Mouse (Mus musculus) forebrain, embryonic 14.5 days (tissue): ENCODE results near the gene Kcna2. TPM values are rescaled to one million over a fixed set of nuclear protein-coding genes. Genes with fewer than 3 reads are reported as not detected.

Experiments used
- ATAC-seq: fragments of 200-750 bp; cut with Nextera tagmentation; 2 replicates; pipeline ENCODE4 v1.8.0; 2017; ENCODE audit warnings: mild to moderate bottlenecking, moderate library complexity
- DNase-seq: peaks from one replicate; pipeline ENCODE4 v3.0.0-alpha.2; 2015; ENCODE audit warnings: low spot score
- H3K27ac ChIP-seq: fragments of 300-500 bp; sonication (generic); 2 replicates; pipeline ENCODE4 v1.5.1; 2014; ENCODE audit warnings: low read depth, mild to moderate bottlenecking, control low read depth, low read length, moderate library complexity
- H3K27me3 ChIP-seq: fragments of 300-500 bp; sonication (generic); replicated peaks from 2 replicates; pipeline ENCODE4 v1.6.1; 2014; ENCODE audit warnings: low read length, control low read depth, mixed read lengths; ENCODE audit not compliant: control insufficient read depth, insufficient read depth
- H3K36me3 ChIP-seq: fragments of 300-500 bp; sonication (generic); 2 replicates; pipeline ENCODE4 v1.6.1; 2014; ENCODE audit warnings: low read length, control low read depth; ENCODE audit not compliant: control insufficient read depth, insufficient read depth
- H3K4me1 ChIP-seq: fragments of 300-500 bp; sonication (generic); 2 replicates; pipeline ENCODE4 v1.6.1; 2014; ENCODE audit warnings: antibody characterized with exemption, low read length, control low read depth; ENCODE audit not compliant: control insufficient read depth, insufficient read depth
- H3K4me2 ChIP-seq: fragments of 300-500 bp; sonication (generic); 2 replicates; pipeline ENCODE4 v1.6.1; 2014; ENCODE audit warnings: mild to moderate bottlenecking, control low read depth, low read length
- H3K4me3 ChIP-seq: fragments of 300-500 bp; sonication (generic); 2 replicates; pipeline ENCODE4 v1.5.1; 2014; ENCODE audit warnings: low read depth, low read length, control low read depth
- H3K9ac ChIP-seq: fragments of 300-500 bp; sonication (generic); 2 replicates; pipeline ENCODE4 v1.6.1; 2014; ENCODE audit warnings: mild to moderate bottlenecking, low read length, control low read depth, moderate library complexity
- H3K9me3 ChIP-seq: fragments of 300-500 bp; sonication (generic); replicated peaks from 2 replicates; pipeline ENCODE4 v1.6.1; 2016; ENCODE audit warnings: low read length, control low read depth, mixed read lengths; ENCODE audit not compliant: control insufficient read depth
- WGBS: fragments of 180-500 bp; shearing (Covaris S2); extraction: QIAGEN DNeasy Blood & Tissue Kit; methylation state at CpG from one replicate; pipeline ENCODE4 v1.1.7; 2014; 5-methylcytosine and 5-hydroxymethylcytosine counted together
- polyA plus RNA-seq: library from polyadenylated mRNA; unstranded; fragments of >200 nt; fragmentation: Nextera tagmentation; extraction: Ambion mirVana; gene quantifications from 2 replicates; pipeline ENCODE4 v1.2.1, GENCODE M21; 2014

Kcna2 gene
- polyA plus RNA-seq, 1 experiment from 2014 or later = 0.44 TPM

DNA sequence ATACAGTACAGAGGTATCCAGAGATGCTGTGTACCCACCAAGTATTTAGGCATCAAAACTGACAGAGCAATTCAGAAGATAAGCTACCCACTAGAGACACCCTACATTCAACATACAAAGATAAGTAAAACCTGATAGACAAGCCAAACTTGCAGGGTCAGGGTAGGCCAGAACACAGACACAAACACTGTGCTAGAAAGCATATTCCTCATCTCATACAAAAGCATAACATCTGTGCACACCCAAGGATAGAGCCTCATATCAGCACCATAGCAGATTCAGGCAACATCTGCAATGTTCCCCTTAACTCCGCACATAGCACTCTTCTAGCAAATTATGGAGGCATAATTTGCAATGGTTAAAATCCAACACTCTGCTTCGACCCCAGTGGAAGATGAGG, 23.8 kb upstream of the Kcna2 start:
- ATAC-seq (no peak), DNase-seq (no peak)
- no peaks in the 10 kb centered on the region for H3K9me3 ChIP-seq
- no peaks in the 10 kb centered on the region for H3K27me3 ChIP-seq
- no peaks in the 10 kb centered on the region for H3K4me1 ChIP-seq
- no peak overlapping the region for H3K9ac ChIP-seq
- no peak overlapping the region for H3K27ac ChIP-seq
- no peak overlapping the region for H3K4me2 ChIP-seq
- 95% methylated on average over 2 of the region's 2 CpGs for WGBS
- H3K36me3 ChIP-seq = no peaks in the 10 kb centered on the region
- no peak overlapping the region for H3K4me3 ChIP-seq

DNA sequence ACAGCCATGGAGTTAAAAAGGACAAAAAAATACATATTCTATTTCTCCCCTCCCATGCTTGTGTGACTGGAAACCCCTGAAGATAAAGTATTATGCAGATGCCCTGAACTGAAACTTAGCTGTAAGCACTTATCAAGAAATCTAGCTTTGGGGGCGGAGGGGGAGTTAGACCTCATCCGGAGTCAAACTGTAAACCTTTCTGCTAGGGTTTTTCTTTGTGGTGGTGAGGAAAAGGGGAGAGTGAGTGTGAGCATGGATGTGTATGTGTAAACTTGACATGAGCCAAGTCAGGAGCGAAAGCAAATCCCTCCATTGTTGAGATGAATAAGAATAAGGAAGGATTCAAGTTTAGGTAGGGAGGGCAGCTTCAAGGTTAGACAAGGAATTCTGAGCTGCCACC, 20.1 kb upstream of the Kcna2 start:
- no peak for DNase-seq
- H3K4me3 ChIP-seq = no peak overlapping the region

DNA sequence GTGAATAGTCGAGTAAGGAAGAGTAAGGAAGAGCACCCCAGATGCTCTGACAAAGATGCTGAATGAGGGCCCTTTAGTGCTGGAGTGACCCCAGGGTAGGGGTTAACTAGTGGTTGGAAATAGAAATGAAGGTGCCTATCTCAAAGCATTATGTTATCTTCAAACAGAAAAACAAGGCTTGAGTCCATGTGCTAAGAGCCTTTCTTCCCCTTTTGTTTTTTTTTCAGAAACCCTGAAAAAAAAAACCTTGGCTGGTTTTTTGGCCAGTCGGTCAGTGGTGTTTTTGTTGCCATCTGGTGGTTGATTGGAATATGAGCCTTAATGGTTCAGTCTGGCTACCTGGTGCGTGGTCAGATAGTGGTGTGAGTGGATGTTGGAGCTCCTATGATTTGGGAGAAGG, 19.7 kb upstream of the Kcna2 start:
- no peak overlapping the region for H3K4me2 ChIP-seq
- H3K27me3 ChIP-seq = no peaks in the 10 kb centered on the region
- H3K9me3 ChIP-seq = no peaks in the 10 kb centered on the region
- H3K36me3 ChIP-seq = no peaks in the 10 kb centered on the region
- no peak overlapping the region for H3K27ac ChIP-seq
- no peak overlapping the region for H3K4me3 ChIP-seq
- DNase-seq (peak; percentile 74), ATAC-seq (0 out of 2 replicates have a peak, but pooled peaks have one; percentile 23)
- H3K4me1 ChIP-seq = no peaks in the 10 kb centered on the region
- WGBS = 21% methylated on average over 3 of the region's 3 CpGs
- no peak overlapping the region for H3K9ac ChIP-seq

More for the DNA sequence above, 20.1 kb upstream of the Kcna2 start:
- no peaks in the 10 kb centered on the region for H3K4me1 ChIP-seq
- H3K4me2 ChIP-seq = no peak overlapping the region
- ATAC-seq = no peak
- H3K9me3 ChIP-seq = no peaks in the 10 kb centered on the region
- H3K36me3 ChIP-seq = no peaks in the 10 kb centered on the region
- H3K9ac ChIP-seq = no peak overlapping the region
- H3K27me3 ChIP-seq = no peaks in the 10 kb centered on the region
- WGBS = 84% methylated on average over 3 of the region's 3 CpGs
- no peak overlapping the region for H3K27ac ChIP-seq

DNA sequence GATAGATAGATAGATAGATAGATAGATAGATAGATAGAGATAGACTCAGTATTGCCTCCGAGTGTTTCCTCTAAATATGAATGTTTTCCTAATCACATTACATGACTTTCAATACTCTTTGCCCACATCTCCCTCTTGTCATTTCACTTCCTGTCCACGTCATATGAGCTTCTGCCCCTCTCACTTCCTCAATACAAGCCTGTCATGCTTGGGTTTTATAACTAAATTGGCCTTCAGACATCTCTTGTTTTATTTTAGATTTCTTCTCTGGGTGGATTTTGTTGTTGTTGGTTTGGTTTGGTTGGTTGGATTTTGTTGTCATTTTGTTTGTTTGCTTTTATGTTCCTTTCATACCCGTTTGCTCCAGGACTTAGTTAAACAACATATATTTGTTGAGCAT, 16.4 kb upstream of the Kcna2 start:
- Histone ChIP-seq H3K27me3 (no peaks in the 10 kb centered on the region), H3K4me2 (no peak overlapping the region), H3K9me3 (no peaks in the 10 kb centered on the region), H3K4me1 (no peaks in the 10 kb centered on the region), H3K9ac (no peak overlapping the region), H3K36me3 (no peaks in the 10 kb centered on the region), H3K4me3 (no peak overlapping the region), H3K27ac (no peak overlapping the region)
- no peak for ATAC-seq
- no peak for DNase-seq
- 85% methylated on average over 3 of the region's 3 CpGs for WGBS

DNA sequence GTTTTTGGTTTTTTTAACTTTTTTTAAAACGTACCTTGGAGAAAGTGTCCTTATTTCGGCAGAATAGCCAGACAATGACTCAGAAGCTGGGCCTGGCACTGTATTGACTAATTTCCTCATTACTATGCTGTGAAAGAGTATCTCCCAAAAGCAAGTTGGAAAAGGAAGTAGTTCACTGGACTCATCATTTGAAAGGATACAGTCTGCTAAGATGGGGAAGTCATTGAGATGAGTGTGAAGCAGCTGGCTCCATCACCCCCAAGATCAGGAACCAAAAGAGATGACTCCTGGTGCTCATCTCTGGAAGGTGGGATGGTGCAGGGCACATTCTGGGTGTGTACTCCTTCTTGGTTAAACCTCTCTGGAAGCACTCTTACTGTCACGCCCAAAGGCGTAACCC, 13.5 kb upstream of the Kcna2 start:
- WGBS = 91% methylated on average over 4 of the region's 4 CpGs
- no peak overlapping the region for H3K27ac ChIP-seq
- no peak overlapping the region for H3K4me3 ChIP-seq
- H3K27me3 ChIP-seq = no peaks in the 10 kb centered on the region
- no peak for ATAC-seq
- H3K9me3 ChIP-seq = no peaks in the 10 kb centered on the region
- H3K4me1 ChIP-seq = no peaks in the 10 kb centered on the region
- H3K9ac ChIP-seq = no peak overlapping the region
- H3K36me3 ChIP-seq = no peaks in the 10 kb centered on the region
- no peak for DNase-seq
- no peak overlapping the region for H3K4me2 ChIP-seq

DNA sequence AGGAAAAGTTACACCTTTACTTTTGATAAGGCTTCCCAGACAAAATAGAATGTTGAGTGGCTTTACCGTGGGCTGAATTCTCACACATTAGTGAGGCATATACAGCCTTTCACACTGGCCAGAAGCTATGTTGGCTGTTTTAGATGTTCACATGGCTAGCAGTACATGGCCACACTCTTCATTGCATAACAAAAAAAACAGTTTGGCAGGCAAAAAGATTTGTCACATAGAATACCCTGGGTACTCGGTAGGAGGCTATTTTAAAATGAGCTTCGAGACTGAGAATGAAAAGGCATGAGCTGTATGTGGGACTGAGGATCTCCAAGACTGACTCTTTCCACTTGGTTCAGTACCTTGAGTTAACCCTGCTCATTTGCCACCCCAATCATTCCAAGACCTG, 12.1 kb upstream of the Kcna2 start:
- Histone ChIP-seq H3K9me3 (no peaks in the 10 kb centered on the region), H3K4me3 (no peak overlapping the region), H3K36me3 (no peaks in the 10 kb centered on the region), H3K9ac (no peak overlapping the region), H3K4me2 (no peak overlapping the region), H3K4me1 (no peaks in the 10 kb centered on the region), H3K27me3 (no peaks in the 10 kb centered on the region), H3K27ac (no peak overlapping the region)
- DNase-seq (no peak), ATAC-seq (no peak)
- 78% methylated on average over 3 of the region's 3 CpGs for WGBS

DNA sequence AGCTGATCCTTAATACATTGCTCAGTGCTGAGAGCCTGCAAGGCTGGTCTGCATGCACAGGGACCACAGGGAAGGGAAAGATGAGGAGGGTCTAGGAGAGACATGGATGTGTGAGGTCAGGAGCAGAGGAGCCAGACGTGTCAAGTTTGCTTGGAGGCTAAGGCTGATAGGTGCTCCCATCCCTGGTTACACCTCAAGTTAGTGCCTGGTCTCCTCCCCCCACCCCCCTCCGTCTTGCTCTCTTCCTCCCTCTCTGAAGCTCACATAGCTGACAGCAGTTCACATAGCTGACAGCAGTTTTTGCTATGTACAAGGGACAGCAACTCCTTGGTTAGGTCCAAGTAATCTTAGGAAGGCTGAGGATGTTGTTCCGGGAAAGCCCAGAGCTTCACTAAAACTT, 11.5 kb upstream of the Kcna2 start:
- Histone ChIP-seq H3K4me3 (no peak overlapping the region), H3K4me1 (no peaks in the 10 kb centered on the region), H3K4me2 (no peak overlapping the region), H3K9me3 (no peaks in the 10 kb centered on the region), H3K27me3 (no peaks in the 10 kb centered on the region), H3K9ac (no peak overlapping the region), H3K36me3 (no peaks in the 10 kb centered on the region), H3K27ac (no peak overlapping the region)
- no peak for ATAC-seq
- DNase-seq = no peak
- WGBS = 75% methylated on average over 3 of the region's 3 CpGs

DNA sequence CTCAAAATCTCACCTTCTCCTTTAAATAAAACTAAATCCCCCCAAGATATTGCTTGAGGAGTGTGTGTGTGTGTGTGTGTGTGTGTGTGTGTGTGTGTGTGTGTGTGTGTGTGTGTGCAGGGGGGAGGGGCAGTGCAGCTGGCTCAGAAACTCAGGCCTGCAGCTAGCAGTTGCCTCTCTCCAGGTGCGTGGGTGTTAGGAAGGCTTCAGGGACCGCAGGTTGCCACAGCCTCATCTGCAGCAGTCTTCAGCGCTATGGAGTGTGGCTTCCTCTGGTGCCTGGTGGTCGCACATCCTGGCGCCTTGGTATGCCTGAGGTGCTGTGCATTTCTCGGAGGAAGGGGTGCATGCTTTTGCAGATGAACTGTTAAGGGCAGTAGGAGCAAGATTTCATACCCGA, 10.9 kb upstream of the Kcna2 start:
- H3K4me1 ChIP-seq = no peaks in the 10 kb centered on the region
- H3K9ac ChIP-seq = no peak overlapping the region
- H3K9me3 ChIP-seq = no peaks in the 10 kb centered on the region
- no peak overlapping the region for H3K27ac ChIP-seq
- H3K27me3 ChIP-seq = no peaks in the 10 kb centered on the region
- ATAC-seq (no peak), DNase-seq (no peak)
- H3K4me2 ChIP-seq = no peak overlapping the region
- no peaks in the 10 kb centered on the region for H3K36me3 ChIP-seq
- 79% methylated on average over 7 of the region's 7 CpGs for WGBS
- no peak overlapping the region for H3K4me3 ChIP-seq

DNA sequence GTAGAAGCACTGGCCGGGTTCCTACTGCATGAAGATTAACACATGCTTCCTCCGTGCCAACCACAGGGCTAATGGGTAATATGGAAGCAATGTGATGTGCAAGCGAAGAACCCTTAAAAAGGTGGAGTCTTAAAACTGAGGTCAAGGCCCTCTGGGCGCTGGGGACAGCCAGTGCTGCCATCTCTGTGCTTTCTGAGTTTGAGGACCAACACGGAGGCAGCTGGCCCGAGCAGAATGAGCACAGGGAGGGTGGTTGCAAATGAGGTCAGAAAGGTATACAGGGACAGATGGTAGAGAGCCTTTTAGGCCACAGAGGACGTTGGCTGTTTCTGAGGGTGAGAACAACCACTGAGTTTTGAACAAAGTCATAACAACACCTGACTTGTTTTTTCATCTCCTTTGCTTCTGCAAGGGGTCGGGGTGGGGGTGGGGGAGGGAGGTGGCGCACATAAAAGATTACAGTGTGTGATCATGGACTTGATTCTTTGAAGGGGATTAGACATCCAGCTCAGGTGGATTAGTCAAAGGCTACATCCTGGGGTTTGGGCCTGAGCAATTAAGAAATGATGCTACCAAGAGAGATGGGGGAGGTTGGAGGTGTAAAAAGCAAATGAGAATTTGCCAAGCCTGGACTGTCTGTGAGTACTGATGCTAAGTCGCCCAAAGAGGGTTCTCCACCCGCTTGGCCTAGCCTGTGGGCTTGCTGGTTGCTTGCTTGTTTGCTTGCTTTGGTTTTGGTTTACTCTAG, 10.4 kb upstream of the Kcna2 start:
- WGBS = 70% methylated on average over 11 of the region's 11 CpGs
- ATAC-seq = no peak

More for the DNA sequence above, 10.4 kb upstream of the Kcna2 start:
- DNase-seq = no peak
- no peaks in the 10 kb centered on the region for H3K36me3 ChIP-seq
- H3K27ac ChIP-seq = no peak overlapping the region
- no peak overlapping the region for H3K9ac ChIP-seq
- no peaks in the 10 kb centered on the region for H3K27me3 ChIP-seq
- H3K4me2 ChIP-seq = no peak overlapping the region
- no peaks in the 10 kb centered on the region for H3K4me1 ChIP-seq
- no peaks in the 10 kb centered on the region for H3K9me3 ChIP-seq
- no peak overlapping the region for H3K4me3 ChIP-seq
